Mouse (Mus musculus): ENCODE measurements around the gene Zc3h14. TPM values are rescaled to one million over a fixed set of nuclear protein-coding genes. Genes with fewer than 3 reads are reported as not detected.

Gene Zc3h14
- polyA plus RNA-seq (2014; fragmentation: Nextera tagmentation; extraction: Ambion mirVana), result 109 and 116 TPM in 2 replicates

- WGBS, result under 1% methylated on average over 85 of the region's 87 CpGs
- peak; percentile 89 for ATAC-seq (replicated peaks; ENCODE audit: low FRiP score)
Observed at GRCm38 (mm10) chr12:98746746-98747379, at the start of gene Zc3h14. TSS of gene Zc3h14 (plus strand) at chr12:98746964.

GRCm38 (mm10) chr12:98697202-98697601, 49.6 kb upstream of the Zc3h14 start:
- H3K9me3 ChIP-seq (ENCODE audit: control insufficient read depth, low read length), result no peaks in the 10 kb centered on the region

More at GRCm38 (mm10) chr12:98746746-98747379, at the start of gene Zc3h14:
- no peaks in the 10 kb centered on the region for H3K36me3 ChIP-seq (ENCODE audit: control insufficient read depth, insufficient read depth, low read length)
- peaks cover 11% of the 10 kb centered on the region for H3K4me1 ChIP-seq (replicated peaks; ENCODE audit: control insufficient read depth, insufficient read depth, low read length)
- H3K4me2 ChIP-seq, result peak within 1 kb of the TSS; percentile 79
- DNase-seq (ENCODE audit: low spot score), result peak; percentile 93
- no peaks in the 10 kb centered on the region for H3K27me3 ChIP-seq (replicated peaks; ENCODE audit: control insufficient read depth, insufficient read depth, low read length)
- H3K9ac ChIP-seq (ENCODE audit: low read depth, low read length), result peak within 1 kb of the TSS; percentile 87
- no peaks in the 10 kb centered on the region for H3K9me3 ChIP-seq (ENCODE audit: control insufficient read depth, low read length)
- H3K27ac ChIP-seq (ENCODE audit: low read depth, low read length), result peak within 1 kb of the TSS; percentile 88
- peak within 1 kb of the TSS; percentile 91 for H3K4me3 ChIP-seq (ENCODE audit: low read depth, low read length)

GRCm38 (mm10) chr12:98701564-98701963, 45.2 kb upstream of the Zc3h14 start:
- ATAC-seq (replicated peaks; ENCODE audit: low FRiP score) (no peak), DNase-seq (ENCODE audit: low spot score) (no peak)
- Histone ChIP-seq H3K27me3 (replicated peaks; ENCODE audit: control insufficient read depth, insufficient read depth, low read length) (no peaks in the 10 kb centered on the region), H3K36me3 (ENCODE audit: control insufficient read depth, insufficient read depth, low read length) (no peaks in the 10 kb centered on the region; the same call in 1 of the 2 replicates), H3K27ac (ENCODE audit: low read depth, low read length) (no peak overlapping the region), H3K9me3 (ENCODE audit: control insufficient read depth, low read length) (no peaks in the 10 kb centered on the region), H3K4me1 (replicated peaks; ENCODE audit: control insufficient read depth, insufficient read depth, low read length) (no peaks in the 10 kb centered on the region), H3K4me3 (ENCODE audit: low read depth, low read length) (no peak overlapping the region), H3K4me2 (no peak overlapping the region), H3K9ac (ENCODE audit: low read depth, low read length) (no peak overlapping the region)
- WGBS, result 85% methylated on average over 9 of the region's 9 CpGs

More at GRCm38 (mm10) chr12:98697202-98697601, 49.6 kb upstream of the Zc3h14 start:
- no peak overlapping the region for H3K9ac ChIP-seq (ENCODE audit: low read depth, low read length)
- H3K36me3 ChIP-seq (ENCODE audit: control insufficient read depth, insufficient read depth, low read length), result no peaks in the 10 kb centered on the region; the same call in 1 of the 2 replicates
- no peak overlapping the region for H3K4me2 ChIP-seq
- H3K27ac ChIP-seq (ENCODE audit: low read depth, low read length), result no peak overlapping the region
- H3K4me3 ChIP-seq (ENCODE audit: low read depth, low read length), result no peak overlapping the region
- no peaks in the 10 kb centered on the region for H3K4me1 ChIP-seq (replicated peaks; ENCODE audit: control insufficient read depth, insufficient read depth, low read length)
- DNase-seq (ENCODE audit: low spot score) (no peak), ATAC-seq (replicated peaks; ENCODE audit: low FRiP score) (no peak)
- 84% methylated on average over 5 of the region's 5 CpGs for WGBS
- no peaks in the 10 kb centered on the region for H3K27me3 ChIP-seq (replicated peaks; ENCODE audit: control insufficient read depth, insufficient read depth, low read length)

- Histone ChIP-seq H3K4me1 (replicated peaks; ENCODE audit: control insufficient read depth, insufficient read depth, low read length) (no peaks in the 10 kb centered on the region), H3K27ac (ENCODE audit: low read depth, low read length) (no peak overlapping the region), H3K9me3 (ENCODE audit: control insufficient read depth, low read length) (no peaks in the 10 kb centered on the region), H3K36me3 (ENCODE audit: control insufficient read depth, insufficient read depth, low read length) (no peaks in the 10 kb centered on the region; the same call in 1 of the 2 replicates), H3K9ac (ENCODE audit: low read depth, low read length) (no peak overlapping the region), H3K27me3 (replicated peaks; ENCODE audit: control insufficient read depth, insufficient read depth, low read length) (no peaks in the 10 kb centered on the region), H3K4me2 (no peak overlapping the region), H3K4me3 (ENCODE audit: low read depth, low read length) (no peak overlapping the region)
- ATAC-seq (replicated peaks; ENCODE audit: low FRiP score), result no peak
- no peak for DNase-seq (ENCODE audit: low spot score)
- 83% methylated on average over 2 of the region's 2 CpGs for WGBS
Observed at GRCm38 (mm10) chr12:98703554-98703953, 43.2 kb upstream of the Zc3h14 start.

- H3K9me3 ChIP-seq (ENCODE audit: control insufficient read depth, low read length), result no peaks in the 10 kb centered on the region
- H3K27ac ChIP-seq (ENCODE audit: low read depth, low read length), result no peak overlapping the region
- H3K36me3 ChIP-seq (ENCODE audit: control insufficient read depth, insufficient read depth, low read length), result no peaks in the 10 kb centered on the region
- no peak overlapping the region for H3K4me3 ChIP-seq (ENCODE audit: low read depth, low read length)
- H3K27me3 ChIP-seq (replicated peaks; ENCODE audit: control insufficient read depth, insufficient read depth, low read length), result no peaks in the 10 kb centered on the region
- 85% methylated on average over 10 of the region's 10 CpGs for WGBS
- no peak overlapping the region for H3K4me2 ChIP-seq
- ATAC-seq (replicated peaks; ENCODE audit: low FRiP score), result no peak
- H3K9ac ChIP-seq (ENCODE audit: low read depth, low read length), result no peak overlapping the region
- DNase-seq (ENCODE audit: low spot score), result no peak
- H3K4me1 ChIP-seq (replicated peaks; ENCODE audit: control insufficient read depth, insufficient read depth, low read length), result no peaks in the 10 kb centered on the region
Observed at GRCm38 (mm10) chr12:98703961-98704360, 42.8 kb upstream of the Zc3h14 start.

GRCm38 (mm10) chr12:98712819-98713218, 33.9 kb upstream of the Zc3h14 start:
- DNase-seq (ENCODE audit: low spot score) (no peak), ATAC-seq (replicated peaks; ENCODE audit: low FRiP score) (no peak)
- Histone ChIP-seq H3K4me3 (ENCODE audit: low read depth, low read length) (no peak overlapping the region), H3K27ac (ENCODE audit: low read depth, low read length) (no peak overlapping the region), H3K36me3 (ENCODE audit: control insufficient read depth, insufficient read depth, low read length) (no peaks in the 10 kb centered on the region), H3K9ac (ENCODE audit: low read depth, low read length) (no peak overlapping the region), H3K4me2 (no peak overlapping the region), H3K9me3 (ENCODE audit: control insufficient read depth, low read length) (no peaks in the 10 kb centered on the region), H3K27me3 (replicated peaks; ENCODE audit: control insufficient read depth, insufficient read depth, low read length) (no peaks in the 10 kb centered on the region), H3K4me1 (replicated peaks; ENCODE audit: control insufficient read depth, insufficient read depth, low read length) (peaks cover 14% of the 10 kb centered on the region)
- 73% methylated on average over 6 of the region's 6 CpGs for WGBS

- no peak for DNase-seq (ENCODE audit: low spot score)
- H3K27ac ChIP-seq (ENCODE audit: low read depth, low read length), result no peak overlapping the region
- no peaks in the 10 kb centered on the region for H3K27me3 ChIP-seq (replicated peaks; ENCODE audit: control insufficient read depth, insufficient read depth, low read length)
- ATAC-seq (replicated peaks; ENCODE audit: low FRiP score), result no peak
- H3K4me2 ChIP-seq, result no peak overlapping the region
- no peaks in the 10 kb centered on the region for H3K36me3 ChIP-seq (ENCODE audit: control insufficient read depth, insufficient read depth, low read length)
- no peaks in the 10 kb centered on the region for H3K9me3 ChIP-seq (ENCODE audit: control insufficient read depth, low read length)
- H3K4me1 ChIP-seq (replicated peaks; ENCODE audit: control insufficient read depth, insufficient read depth, low read length), result peaks cover 14% of the 10 kb centered on the region
- H3K4me3 ChIP-seq (ENCODE audit: low read depth, low read length), result no peak overlapping the region
- H3K9ac ChIP-seq (ENCODE audit: low read depth, low read length), result no peak overlapping the region
- 55% methylated on average over 7 of the region's 7 CpGs for WGBS
Observed at GRCm38 (mm10) chr12:98713621-98714103, 33.1 kb upstream of the Zc3h14 start.

- Histone ChIP-seq H3K27ac (ENCODE audit: low read depth, low read length) (no peak overlapping the region), H3K9ac (ENCODE audit: low read depth, low read length) (no peak overlapping the region), H3K27me3 (replicated peaks; ENCODE audit: control insufficient read depth, insufficient read depth, low read length) (no peaks in the 10 kb centered on the region), H3K4me2 (no peak overlapping the region), H3K9me3 (ENCODE audit: control insufficient read depth, low read length) (no peaks in the 10 kb centered on the region), H3K36me3 (ENCODE audit: control insufficient read depth, insufficient read depth, low read length) (no peaks in the 10 kb centered on the region), H3K4me1 (replicated peaks; ENCODE audit: control insufficient read depth, insufficient read depth, low read length) (peaks cover 14% of the 10 kb centered on the region), H3K4me3 (ENCODE audit: low read depth, low read length) (no peak overlapping the region)
- ATAC-seq (replicated peaks; ENCODE audit: low FRiP score) (no peak), DNase-seq (ENCODE audit: low spot score) (no peak)
- 40% methylated on average over 11 of the region's 11 CpGs for WGBS
Observed at GRCm38 (mm10) chr12:98714757-98715156, 32.0 kb upstream of the Zc3h14 start.

GRCm38 (mm10) chr12:98716142-98716541, 30.6 kb upstream of the Zc3h14 start:
- peaks cover 14% of the 10 kb centered on the region for H3K4me1 ChIP-seq (replicated peaks; ENCODE audit: control insufficient read depth, insufficient read depth, low read length)
- H3K4me2 ChIP-seq, result no peak overlapping the region
- 83% methylated on average over 2 of the region's 2 CpGs for WGBS
- H3K4me3 ChIP-seq (ENCODE audit: low read depth, low read length), result no peak overlapping the region
- H3K9ac ChIP-seq (ENCODE audit: low read depth, low read length), result no peak overlapping the region
- ATAC-seq (replicated peaks; ENCODE audit: low FRiP score), result no peak
- no peaks in the 10 kb centered on the region for H3K27me3 ChIP-seq (replicated peaks; ENCODE audit: control insufficient read depth, insufficient read depth, low read length)
- no peaks in the 10 kb centered on the region for H3K9me3 ChIP-seq (ENCODE audit: control insufficient read depth, low read length)
- no peaks in the 10 kb centered on the region for H3K36me3 ChIP-seq (ENCODE audit: control insufficient read depth, insufficient read depth, low read length)
- no peak overlapping the region for H3K27ac ChIP-seq (ENCODE audit: low read depth, low read length)
- DNase-seq (ENCODE audit: low spot score), result no peak
